Mouse (Mus musculus) embryonic facial prominence, embryonic 12.5 days (tissue): ENCODE measurements around the gene Cpm. TPM values are rescaled to one million over a fixed set of nuclear protein-coding genes. Genes with fewer than 3 reads are reported as not detected.

Source experiments
- ATAC-seq: fragments of 200-750 bp; cut with Nextera tagmentation; 2 replicates; pipeline ENCODE4 v1.8.0; 2017; ENCODE audit not compliant: insufficient number of reproducible peaks, insufficient read depth, low FRiP score, low TSS enrichment
- H3K27ac ChIP-seq: fragments of 300-500 bp; sonication (generic); 2 replicates; pipeline ENCODE4 v1.5.1; 2016; ENCODE audit warnings: mild to moderate bottlenecking
- H3K27me3 ChIP-seq: fragments of 300-500 bp; sonication (generic); 2 replicates; pipeline ENCODE4 v1.6.1; 2016; ENCODE audit warnings: mild to moderate bottlenecking, moderate library complexity
- H3K36me3 ChIP-seq: fragments of 300-500 bp; sonication (generic); 2 replicates; pipeline ENCODE4 v1.6.1; 2016; ENCODE audit warnings: mild to moderate bottlenecking
- H3K4me1 ChIP-seq: fragments of 300-500 bp; sonication (generic); 2 replicates; pipeline ENCODE4 v1.6.1; 2016
- H3K4me2 ChIP-seq: fragments of 300-500 bp; sonication (generic); replicated peaks from 2 replicates; pipeline ENCODE4 v1.6.1; 2016; ENCODE audit warnings: mild to moderate bottlenecking, moderate library complexity
- H3K4me3 ChIP-seq: fragments of 300-500 bp; sonication (generic); 2 replicates; pipeline ENCODE4 v1.5.1; 2016; ENCODE audit warnings: mild to moderate bottlenecking
- H3K9ac ChIP-seq: fragments of 300-500 bp; sonication (generic); 2 replicates; pipeline ENCODE4 v1.6.1; 2016; ENCODE audit warnings: mild to moderate bottlenecking, moderate library complexity
- H3K9me3 ChIP-seq: fragments of 300-500 bp; sonication (generic); 2 replicates; pipeline ENCODE4 v1.6.1; 2016; ENCODE audit warnings: mild to moderate bottlenecking, moderate library complexity
- WGBS: fragments of 180-500 bp; shearing (Covaris S2); methylation state at CpG from one replicate; pipeline ENCODE4 v1.1.7; 2016; 5-methylcytosine and 5-hydroxymethylcytosine counted together
- polyA plus RNA-seq: library from polyadenylated mRNA; unstranded; fragments of >200 nt; fragmentation: Nextera tagmentation; extraction: Ambion mirVana; gene quantifications from 2 replicates; pipeline ENCODE4 v1.2.1, GENCODE M21; 2016

Gene Cpm
- 19.3 and 20.4 TPM in 2 replicates for polyA plus RNA-seq

DNA sequence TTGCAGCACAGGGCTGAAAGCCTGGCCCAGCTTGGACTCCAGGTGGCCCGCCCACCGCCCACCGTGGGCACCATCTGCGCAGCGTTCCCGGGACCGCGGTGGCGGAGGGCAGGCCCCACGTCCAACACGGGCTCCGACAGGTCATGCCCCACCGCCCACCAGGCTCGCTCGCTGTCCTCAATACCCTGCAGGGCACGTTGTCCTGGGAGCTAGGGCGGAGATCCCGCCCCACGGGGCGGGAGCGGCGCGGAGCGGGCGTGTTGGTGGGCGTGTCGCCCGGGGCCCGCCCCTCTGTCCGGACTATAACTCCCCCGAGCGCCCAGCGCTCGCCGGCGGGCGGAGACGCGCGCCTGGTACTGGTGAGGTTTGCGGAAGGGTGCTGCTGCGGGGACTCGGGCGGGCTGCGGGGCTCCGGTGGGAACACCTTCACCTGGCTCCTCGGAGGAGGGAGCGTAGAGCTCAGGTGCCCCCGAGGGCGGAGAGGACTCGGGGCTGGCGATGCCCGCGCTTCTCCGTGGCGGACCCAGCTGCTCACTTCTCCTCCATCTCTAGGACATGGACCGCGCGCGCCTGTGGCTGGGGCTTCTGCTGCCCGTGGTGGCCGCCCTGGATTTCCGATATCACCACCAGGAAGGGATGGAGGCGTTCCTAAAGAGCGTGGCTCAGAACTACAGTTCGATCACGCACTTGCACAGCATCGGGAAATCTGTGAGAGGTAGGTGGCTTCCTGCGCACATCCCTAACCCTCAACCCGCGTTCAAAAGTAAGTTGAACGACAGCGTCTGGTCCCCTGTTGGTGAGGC, at the start of gene Cpm:
TSS of gene Cpm (plus strand) at position 332 of the 803 bp plus-strand sequence.
- Histone ChIP-seq H3K4me2 (peak within 1 kb of the TSS; percentile 92), H3K36me3 (no peaks in the 10 kb centered on the region), H3K9ac (peak within 1 kb of the TSS; percentile 44; the same call in 1 of the 2 replicates), H3K4me1 (peaks cover 5% of the 10 kb centered on the region; the same call in 1 of the 2 replicates), H3K27me3 (peaks cover 37% of the 10 kb centered on the region), H3K27ac (no peak within 1 kb of the TSS), H3K9me3 (no peaks in the 10 kb centered on the region), H3K4me3 (peak within 1 kb of the TSS; percentile 60)
- under 1% methylated on average over 73 of the region's 73 CpGs for WGBS
- peak; percentile 88 for ATAC-seq

GRCm38 (mm10) chr10:117579771-117580284, 49.5 kb upstream of the Cpm start:
- Histone ChIP-seq H3K27ac (no peak overlapping the region), H3K4me2 (no peak overlapping the region), H3K4me3 (no peak overlapping the region), H3K4me1 (peaks cover 19% of the 10 kb centered on the region), H3K9ac (no peak overlapping the region), H3K9me3 (no peaks in the 10 kb centered on the region), H3K36me3 (no peaks in the 10 kb centered on the region), H3K27me3 (no peaks in the 10 kb centered on the region; the same call in 1 of the 2 replicates)
- 51% methylated on average over 9 of the region's 9 CpGs for WGBS
- ATAC-seq: no peak

- no peak for ATAC-seq
- Histone ChIP-seq H3K4me3 (no peak overlapping the region), H3K9ac (no peak overlapping the region), H3K9me3 (no peaks in the 10 kb centered on the region), H3K27ac (no peak overlapping the region), H3K4me2 (no peak overlapping the region), H3K36me3 (no peaks in the 10 kb centered on the region), H3K4me1 (peaks cover 19% of the 10 kb centered on the region), H3K27me3 (no peaks in the 10 kb centered on the region; the same call in 1 of the 2 replicates)
- WGBS: 81% methylated on average over 5 of the region's 5 CpGs
Measured at GRCm38 (mm10) chr10:117580405-117580804, 48.9 kb upstream of the Cpm start.

GRCm38 (mm10) chr10:117581007-117581752, 48.1 kb upstream of the Cpm start:
- ATAC-seq: no peak
- Histone ChIP-seq H3K27ac (no peak overlapping the region), H3K9me3 (no peaks in the 10 kb centered on the region), H3K4me3 (no peak overlapping the region), H3K9ac (no peak overlapping the region), H3K27me3 (no peaks in the 10 kb centered on the region; the same call in 1 of the 2 replicates), H3K4me2 (no peak overlapping the region), H3K36me3 (no peaks in the 10 kb centered on the region), H3K4me1 (peaks cover 19% of the 10 kb centered on the region)
- 87% methylated on average over 11 of the region's 11 CpGs for WGBS

DNA sequence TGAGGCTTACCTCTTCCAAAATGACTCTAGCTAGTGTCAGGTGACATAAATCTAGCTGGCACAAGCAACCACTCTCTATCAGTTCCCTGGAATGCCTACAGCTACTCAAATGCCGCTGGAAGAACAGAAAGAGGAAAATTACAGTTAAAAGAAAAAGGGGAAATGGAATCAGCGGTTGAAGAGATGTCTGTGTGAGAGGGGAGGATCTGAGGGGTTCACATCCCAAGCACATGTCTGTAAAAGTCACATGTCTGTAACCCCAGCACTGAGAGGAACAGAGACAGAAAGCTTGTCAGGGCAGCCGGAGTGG, 47.6 kb upstream of the Cpm start:
- H3K4me3 ChIP-seq: no peak overlapping the region
- H3K9me3 ChIP-seq: no peaks in the 10 kb centered on the region
- H3K27me3 ChIP-seq: no peaks in the 10 kb centered on the region; the same call in 1 of the 2 replicates
- no peak overlapping the region for H3K27ac ChIP-seq
- no peak overlapping the region for H3K4me2 ChIP-seq
- no peak overlapping the region for H3K9ac ChIP-seq
- WGBS: 94% methylated on average over 3 of the region's 3 CpGs
- H3K36me3 ChIP-seq: no peaks in the 10 kb centered on the region
- no peak for ATAC-seq
- peaks cover 19% of the 10 kb centered on the region for H3K4me1 ChIP-seq

GRCm38 (mm10) chr10:117583155-117584061, 45.9 kb upstream of the Cpm start:
- H3K9ac ChIP-seq: no peak overlapping the region
- peaks cover 19% of the 10 kb centered on the region for H3K4me1 ChIP-seq
- peak overlapping the region; percentile 75 for H3K27ac ChIP-seq
- H3K36me3 ChIP-seq: no peaks in the 10 kb centered on the region
- no peaks in the 10 kb centered on the region; the same call in 1 of the 2 replicates for H3K27me3 ChIP-seq
- H3K9me3 ChIP-seq: no peaks in the 10 kb centered on the region
- H3K4me2 ChIP-seq: 0 out of 2 replicates have a peak overlapping the region, but pooled peaks have one; percentile 3
- H3K4me3 ChIP-seq: no peak overlapping the region
- peak; percentile 59 for ATAC-seq
- WGBS: 46% methylated on average over 14 of the region's 14 CpGs

DNA sequence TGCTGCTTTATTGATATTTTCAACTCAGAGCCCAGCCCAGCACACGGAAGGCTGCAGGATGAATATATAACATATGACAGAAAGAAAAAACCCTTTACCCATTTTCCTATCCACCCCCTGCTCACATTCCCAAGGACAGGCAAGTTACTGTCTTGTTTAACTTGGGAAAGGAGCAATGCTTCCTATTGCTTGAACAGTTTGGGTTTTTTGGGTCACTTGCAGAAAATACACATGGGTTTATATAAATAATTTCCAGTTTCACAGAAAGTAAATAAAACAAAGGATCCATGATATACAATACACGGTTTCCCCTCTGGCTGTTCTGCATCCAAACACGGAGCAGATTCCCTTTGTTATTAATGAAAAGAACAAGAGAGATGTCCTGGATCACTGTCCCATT, 45.2 kb upstream of the Cpm start:
- Histone ChIP-seq H3K36me3 (no peaks in the 10 kb centered on the region), H3K4me1 (peaks cover 19% of the 10 kb centered on the region), H3K9ac (no peak overlapping the region), H3K4me3 (no peak overlapping the region), H3K27ac (peak overlapping the region; percentile 75; the same call in 1 of the 2 replicates), H3K27me3 (no peaks in the 10 kb centered on the region; the same call in 1 of the 2 replicates), H3K9me3 (no peaks in the 10 kb centered on the region), H3K4me2 (no peak overlapping the region)
- ATAC-seq: no peak
- WGBS: 34% methylated on average over 3 of the region's 3 CpGs

- no peak for ATAC-seq
Measured at GRCm38 (mm10) chr10:117584566-117585515, 44.5 kb upstream of the Cpm start.

DNA sequence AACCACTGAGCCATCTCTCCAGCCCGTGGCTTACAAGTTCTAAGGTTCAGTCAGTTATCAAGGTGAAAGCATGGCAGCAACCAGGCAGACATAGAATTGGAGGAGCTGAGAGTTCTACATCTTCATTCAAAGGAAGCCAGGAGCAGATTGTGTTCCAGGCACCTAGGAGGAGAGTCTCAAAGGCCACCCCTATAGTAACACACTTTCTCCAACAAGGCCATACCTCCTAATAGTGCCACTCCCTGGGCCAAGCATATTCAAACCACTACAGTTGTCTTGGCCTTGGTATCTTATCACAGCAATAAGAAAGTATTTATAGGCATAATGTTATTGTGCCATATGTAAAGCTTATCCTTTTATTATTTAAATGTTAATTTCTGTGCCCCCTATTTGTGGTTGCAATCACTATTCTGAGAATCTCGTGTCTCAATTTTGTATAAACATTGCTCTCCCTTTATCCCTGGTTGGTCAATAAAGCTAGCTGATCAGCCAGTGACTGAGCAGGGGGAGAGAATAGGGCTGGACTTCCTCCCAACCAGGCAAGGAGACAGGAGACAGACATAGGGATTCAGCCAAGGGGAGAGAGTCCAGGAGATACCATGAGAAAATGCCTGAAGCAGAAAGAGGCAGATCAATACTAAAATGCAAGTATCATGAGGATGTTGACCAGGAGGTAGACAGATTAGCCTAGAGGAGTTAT, 43.5 kb upstream of the Cpm start:
- H3K36me3 ChIP-seq: no peaks in the 10 kb centered on the region
- H3K9ac ChIP-seq: no peak overlapping the region
- peaks cover 15% of the 10 kb centered on the region for H3K4me1 ChIP-seq
- H3K9me3 ChIP-seq: no peaks in the 10 kb centered on the region
- WGBS: 74% methylated on average over 2 of the region's 2 CpGs
- H3K4me2 ChIP-seq: no peak overlapping the region
- ATAC-seq: no peak
- H3K27ac ChIP-seq: no peak overlapping the region
- H3K27me3 ChIP-seq: no peaks in the 10 kb centered on the region; the same call in 1 of the 2 replicates
- H3K4me3 ChIP-seq: no peak overlapping the region

More at GRCm38 (mm10) chr10:117584566-117585515, 44.5 kb upstream of the Cpm start:
- H3K4me2 ChIP-seq: no peak overlapping the region
- no peaks in the 10 kb centered on the region for H3K36me3 ChIP-seq
- H3K4me3 ChIP-seq: no peak overlapping the region
- WGBS: 68% methylated on average over 6 of the region's 6 CpGs
- H3K27ac ChIP-seq: peak overlapping the region; percentile 75; the same call in 1 of the 2 replicates
- H3K9ac ChIP-seq: no peak overlapping the region
- no peaks in the 10 kb centered on the region for H3K9me3 ChIP-seq
- H3K27me3 ChIP-seq: no peaks in the 10 kb centered on the region; the same call in 1 of the 2 replicates
- H3K4me1 ChIP-seq: peaks cover 17% of the 10 kb centered on the region

- ATAC-seq: no peak
- 57% methylated on average over 11 of the region's 11 CpGs for WGBS
- Histone ChIP-seq H3K36me3 (no peaks in the 10 kb centered on the region), H3K9me3 (no peaks in the 10 kb centered on the region), H3K4me2 (no peak overlapping the region), H3K4me3 (no peak overlapping the region), H3K9ac (no peak overlapping the region), H3K4me1 (peaks cover 15% of the 10 kb centered on the region), H3K27me3 (no peaks in the 10 kb centered on the region; the same call in 1 of the 2 replicates), H3K27ac (no peak overlapping the region)
Measured at GRCm38 (mm10) chr10:117586859-117587258, 42.4 kb upstream of the Cpm start.
